Mouse (Mus musculus) layer of hippocampus, postnatal 10 days (tissue): Measurements from ENCODE around the gene Zbtb20. TPM values are rescaled to one million over a fixed set of nuclear protein-coding genes. Genes with fewer than 3 reads are reported as not detected.

Experiments
- DNase-seq, 2 experiments: peaks; one replicate each; pipeline ENCODE4 v3.0.0; 2021; ENCODE audit warnings: low spot score in 2 of 2
- total RNA-seq, 2 experiments: library from RNA; stranded (reverse); gene quantifications; 2 replicates each; pipeline ENCODE4 v1.2.3; 2021

The Zbtb20 gene
- total RNA-seq, 2 experiments from 2014 or later: 310 to 333 TPM

GRCm38 (mm10) chr16:43506189-43506751, 630.6 kb downstream of the Zbtb20 start:
- DNase-seq: peak in 1 of 2 experiments; percentile 47

GRCm38 (mm10) chr16:43506771-43507405, 631.2 kb downstream of the Zbtb20 start:
- peak in 1 of 2 experiments; percentile 47 for DNase-seq

GRCm38 (mm10) chr16:43508166-43508998, 632.7 kb downstream of the Zbtb20 start:
- DNase-seq: peak in 1 of 2 experiments; percentile 55

- peak in 1 of 2 experiments; percentile 47 for DNase-seq
Observed at GRCm38 (mm10) chr16:43510516-43510915, 634.8 kb downstream of the Zbtb20 start.

GRCm38 (mm10) chr16:43511531-43511930, 635.9 kb downstream of the Zbtb20 start:
- DNase-seq: peak in 1 of 2 experiments; percentile 47

GRCm38 (mm10) chr16:43513933-43514332, 638.3 kb downstream of the Zbtb20 start:
- no peak for DNase-seq

- no peak for DNase-seq
Observed at GRCm38 (mm10) chr16:43515538-43515937, 639.9 kb downstream of the Zbtb20 start.

GRCm38 (mm10) chr16:43520274-43520673, 644.6 kb downstream of the Zbtb20 start:
- DNase-seq: no peak

GRCm38 (mm10) chr16:43522482-43522881, 646.8 kb downstream of the Zbtb20 start:
- DNase-seq: peak in 1 of 2 experiments; percentile 43

- DNase-seq: peak in 1 of 2 experiments; percentile 12
Observed at GRCm38 (mm10) chr16:43524179-43524578, 648.5 kb downstream of the Zbtb20 start.

GRCm38 (mm10) chr16:43525624-43526023, 649.9 kb downstream of the Zbtb20 start:
- peak in 1 of 2 experiments; percentile 60 for DNase-seq

- DNase-seq: no peak
Observed at GRCm38 (mm10) chr16:43528300-43528699, 652.6 kb downstream of the Zbtb20 start.

- peak in 1 of 2 experiments; percentile 10 for DNase-seq
Observed at GRCm38 (mm10) chr16:43531328-43531727, 655.6 kb downstream of the Zbtb20 start.

- DNase-seq: no peak
Observed at GRCm38 (mm10) chr16:43534103-43534502, 658.4 kb downstream of the Zbtb20 start.

- no peak for DNase-seq
Observed at GRCm38 (mm10) chr16:43535912-43536311, 660.2 kb downstream of the Zbtb20 start.

- no peak for DNase-seq
Observed at GRCm38 (mm10) chr16:43537163-43537562, 661.5 kb downstream of the Zbtb20 start.

GRCm38 (mm10) chr16:43539659-43540096, 664.0 kb downstream of the Zbtb20 start:
- DNase-seq: peak in 1 of 2 experiments; percentile 51

GRCm38 (mm10) chr16:43540108-43540507, 664.4 kb downstream of the Zbtb20 start:
- peak in 1 of 2 experiments; percentile 15 for DNase-seq

- peak in 1 of 2 experiments; percentile 9 for DNase-seq
Observed at GRCm38 (mm10) chr16:43540546-43541167, 665.0 kb downstream of the Zbtb20 start.

- no peak for DNase-seq
Observed at GRCm38 (mm10) chr16:43545261-43545660, 669.6 kb downstream of the Zbtb20 start.
